Mouse (Mus musculus): ENCODE results near the gene Map2k4. TPM values are rescaled to one million over a fixed set of nuclear protein-coding genes. Genes with fewer than 3 reads are reported as not detected.

Gene Map2k4
- polyA plus RNA-seq, 1 experiment from 2014 or later = 50.9 TPM

- no peak overlapping the region for H3K9ac ChIP-seq (ENCODE audit: low read depth, low read length)
- ATAC-seq = peak; percentile 85
- H3K27ac ChIP-seq (ENCODE audit: low read length) = no peak overlapping the region
- no peaks in the 10 kb centered on the region; the same call in 1 of the 2 replicates for H3K36me3 ChIP-seq (ENCODE audit: control insufficient read depth, insufficient read depth, low read length)
- WGBS = 87% methylated on average over 6 of the region's 6 CpGs
- H3K4me2 ChIP-seq (ENCODE audit: low read depth, low read length) = no peak overlapping the region
- H3K27me3 ChIP-seq (replicated peaks; ENCODE audit: control insufficient read depth, insufficient read depth, low read length) = no peaks in the 10 kb centered on the region
- H3K4me3 ChIP-seq (ENCODE audit: low read length) = no peak overlapping the region
- H3K9me3 ChIP-seq (ENCODE audit: control insufficient read depth, low read length) = no peaks in the 10 kb centered on the region
- peaks cover 12% of the 10 kb centered on the region for H3K4me1 ChIP-seq (ENCODE audit: control insufficient read depth, insufficient read depth, low read length)
These were observed 58.4 kb downstream of the Map2k4 start for GRCm38 (mm10) chr11:65729623-65730217.

- Histone ChIP-seq H3K27me3 (replicated peaks; ENCODE audit: control insufficient read depth, insufficient read depth, low read length) (no peaks in the 10 kb centered on the region), H3K4me3 (ENCODE audit: low read length) (no peak overlapping the region), H3K36me3 (ENCODE audit: control insufficient read depth, insufficient read depth, low read length) (no peaks in the 10 kb centered on the region; the same call in 1 of the 2 replicates), H3K9ac (ENCODE audit: low read depth, low read length) (no peak overlapping the region), H3K9me3 (ENCODE audit: control insufficient read depth, low read length) (no peaks in the 10 kb centered on the region), H3K4me2 (ENCODE audit: low read depth, low read length) (no peak overlapping the region), H3K27ac (ENCODE audit: low read length) (no peak overlapping the region), H3K4me1 (ENCODE audit: control insufficient read depth, insufficient read depth, low read length) (peaks cover 12% of the 10 kb centered on the region)
- ATAC-seq = no peak
- 92% methylated on average over 4 of the region's 4 CpGs for WGBS
These were observed 59.2 kb downstream of the Map2k4 start for GRCm38 (mm10) chr11:65728906-65729305.

GRCm38 (mm10) chr11:65723715-65724114, 64.4 kb downstream of the Map2k4 start:
- no peaks in the 10 kb centered on the region for H3K27me3 ChIP-seq (replicated peaks; ENCODE audit: control insufficient read depth, insufficient read depth, low read length)
- no peak overlapping the region for H3K4me3 ChIP-seq (ENCODE audit: low read length)
- WGBS = 83% methylated on average over 2 of the region's 2 CpGs

DNA sequence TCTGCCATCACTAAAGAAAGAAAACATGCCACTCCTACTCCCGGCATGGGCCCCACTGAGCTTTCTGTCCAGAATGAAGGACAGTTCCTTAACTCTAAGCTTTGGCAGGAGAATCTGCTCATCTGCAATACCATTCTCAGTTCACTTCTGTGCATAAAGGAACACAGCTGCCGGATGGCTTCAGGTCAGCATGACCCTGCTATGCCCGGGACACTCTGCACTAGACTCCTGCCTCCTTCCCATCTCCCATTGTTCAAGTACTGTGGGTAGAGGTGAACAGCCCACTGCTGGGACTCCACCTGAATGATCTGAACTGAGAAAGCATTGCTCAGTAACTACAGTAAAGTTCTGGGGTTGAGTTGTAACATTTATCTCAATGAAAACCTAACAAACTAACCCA, 66.5 kb downstream of the Map2k4 start:
- Histone ChIP-seq H3K4me3 (ENCODE audit: low read length) (no peak overlapping the region), H3K36me3 (ENCODE audit: control insufficient read depth, insufficient read depth, low read length) (no peaks in the 10 kb centered on the region), H3K27ac (ENCODE audit: low read length) (no peak overlapping the region), H3K4me2 (ENCODE audit: low read depth, low read length) (no peak overlapping the region), H3K27me3 (replicated peaks; ENCODE audit: control insufficient read depth, insufficient read depth, low read length) (no peaks in the 10 kb centered on the region), H3K9ac (ENCODE audit: low read depth, low read length) (no peak overlapping the region), H3K9me3 (ENCODE audit: control insufficient read depth, low read length) (no peaks in the 10 kb centered on the region), H3K4me1 (ENCODE audit: control insufficient read depth, insufficient read depth, low read length) (peaks cover 4% of the 10 kb centered on the region; the same call in 1 of the 2 replicates)
- no peak for ATAC-seq
- 83% methylated on average over 3 of the region's 3 CpGs for WGBS

More at GRCm38 (mm10) chr11:65723715-65724114, 64.4 kb downstream of the Map2k4 start:
- Histone ChIP-seq H3K4me2 (ENCODE audit: low read depth, low read length) (no peak overlapping the region), H3K9ac (ENCODE audit: low read depth, low read length) (no peak overlapping the region), H3K36me3 (ENCODE audit: control insufficient read depth, insufficient read depth, low read length) (no peaks in the 10 kb centered on the region), H3K4me1 (ENCODE audit: control insufficient read depth, insufficient read depth, low read length) (peaks cover 4% of the 10 kb centered on the region; the same call in 1 of the 2 replicates), H3K27ac (ENCODE audit: low read length) (no peak overlapping the region), H3K9me3 (ENCODE audit: control insufficient read depth, low read length) (no peaks in the 10 kb centered on the region)
- no peak for ATAC-seq

DNA sequence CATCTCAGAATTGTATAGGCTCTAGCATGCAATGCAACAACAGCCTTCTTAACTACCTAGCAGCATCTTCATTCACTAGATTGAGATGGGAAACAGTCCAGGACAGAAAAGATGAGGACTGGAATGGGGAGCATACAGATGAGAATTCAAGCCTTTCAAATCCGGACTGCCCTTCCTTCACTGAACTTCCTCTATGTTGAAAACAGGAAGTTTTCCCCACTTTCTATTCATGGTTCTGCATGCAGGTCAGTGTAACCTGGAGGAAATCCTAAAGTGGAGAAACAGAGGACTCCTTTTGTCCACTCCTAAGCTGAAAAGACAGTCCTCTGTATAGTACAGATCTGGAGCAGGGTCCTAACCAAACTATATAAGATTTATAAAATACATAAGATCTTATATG, 68.1 kb downstream of the Map2k4 start:
- Histone ChIP-seq H3K9me3 (ENCODE audit: control insufficient read depth, low read length) (no peaks in the 10 kb centered on the region), H3K36me3 (ENCODE audit: control insufficient read depth, insufficient read depth, low read length) (no peaks in the 10 kb centered on the region), H3K4me1 (ENCODE audit: control insufficient read depth, insufficient read depth, low read length) (no peaks in the 10 kb centered on the region), H3K4me3 (ENCODE audit: low read length) (no peak overlapping the region), H3K4me2 (ENCODE audit: low read depth, low read length) (no peak overlapping the region), H3K27me3 (replicated peaks; ENCODE audit: control insufficient read depth, insufficient read depth, low read length) (no peaks in the 10 kb centered on the region), H3K27ac (ENCODE audit: low read length) (no peak overlapping the region), H3K9ac (ENCODE audit: low read depth, low read length) (no peak overlapping the region)
- no peak for ATAC-seq
- WGBS = 76% methylated on average over 1 of the region's 1 CpGs

DNA sequence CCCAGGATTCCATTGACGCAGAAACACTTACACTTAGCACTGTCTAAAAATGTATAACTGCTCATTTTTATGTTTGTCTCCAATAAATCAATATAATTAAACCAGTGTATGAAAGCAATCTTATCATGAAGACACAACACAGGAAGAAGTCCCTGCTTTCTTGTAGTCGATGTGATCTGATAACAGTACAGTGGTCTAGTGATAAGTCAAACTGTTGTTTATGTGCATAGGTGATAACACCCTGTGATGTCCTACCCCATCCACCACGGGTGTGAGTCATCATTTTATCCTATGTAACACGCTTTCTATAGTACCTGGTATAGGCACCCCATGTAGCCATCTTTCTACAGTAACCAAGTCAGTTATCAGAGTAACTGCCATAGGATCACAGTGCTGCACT, 74.3 kb downstream of the Map2k4 start:
- no peaks in the 10 kb centered on the region for H3K4me1 ChIP-seq (ENCODE audit: control insufficient read depth, insufficient read depth, low read length)
- no peaks in the 10 kb centered on the region for H3K9me3 ChIP-seq (ENCODE audit: control insufficient read depth, low read length)
- no peaks in the 10 kb centered on the region for H3K27me3 ChIP-seq (replicated peaks; ENCODE audit: control insufficient read depth, insufficient read depth, low read length)
- 79% methylated on average over 4 of the region's 4 CpGs for WGBS
- ATAC-seq = no peak
- no peak overlapping the region for H3K4me2 ChIP-seq (ENCODE audit: low read depth, low read length)
- no peak overlapping the region for H3K4me3 ChIP-seq (ENCODE audit: low read length)
- 0 out of 2 replicates have a peak, but pooled peaks cover 2% of the 10 kb centered on the region for H3K36me3 ChIP-seq (ENCODE audit: control insufficient read depth, insufficient read depth, low read length)
- H3K9ac ChIP-seq (ENCODE audit: low read depth, low read length) = no peak overlapping the region
- no peak overlapping the region for H3K27ac ChIP-seq (ENCODE audit: low read length)

- H3K36me3 ChIP-seq (ENCODE audit: control insufficient read depth, insufficient read depth, low read length) = 0 out of 2 replicates have a peak, but pooled peaks cover 2% of the 10 kb centered on the region
- WGBS = 82% methylated on average over 6 of the region's 6 CpGs
- H3K4me1 ChIP-seq (ENCODE audit: control insufficient read depth, insufficient read depth, low read length) = no peaks in the 10 kb centered on the region
- no peaks in the 10 kb centered on the region for H3K27me3 ChIP-seq (replicated peaks; ENCODE audit: control insufficient read depth, insufficient read depth, low read length)
- no peak overlapping the region for H3K4me2 ChIP-seq (ENCODE audit: low read depth, low read length)
- H3K27ac ChIP-seq (ENCODE audit: low read length) = no peak overlapping the region
- ATAC-seq = no peak
- H3K9me3 ChIP-seq (ENCODE audit: control insufficient read depth, low read length) = no peaks in the 10 kb centered on the region
- H3K4me3 ChIP-seq (ENCODE audit: low read length) = no peak overlapping the region
- H3K9ac ChIP-seq (ENCODE audit: low read depth, low read length) = no peak overlapping the region
These were observed 75.3 kb downstream of the Map2k4 start for GRCm38 (mm10) chr11:65712754-65713306.

- no peaks in the 10 kb centered on the region for H3K4me1 ChIP-seq (ENCODE audit: control insufficient read depth, insufficient read depth, low read length)
- no peak overlapping the region for H3K4me2 ChIP-seq (ENCODE audit: low read depth, low read length)
- H3K36me3 ChIP-seq (ENCODE audit: control insufficient read depth, insufficient read depth, low read length) = 0 out of 2 replicates have a peak, but pooled peaks cover 2% of the 10 kb centered on the region
- H3K27me3 ChIP-seq (replicated peaks; ENCODE audit: control insufficient read depth, insufficient read depth, low read length) = no peaks in the 10 kb centered on the region
- H3K27ac ChIP-seq (ENCODE audit: low read length) = no peak overlapping the region
- no peak overlapping the region for H3K9ac ChIP-seq (ENCODE audit: low read depth, low read length)
- no peak for ATAC-seq
- 96% methylated on average over 4 of the region's 4 CpGs for WGBS
- H3K9me3 ChIP-seq (ENCODE audit: control insufficient read depth, low read length) = no peaks in the 10 kb centered on the region
- H3K4me3 ChIP-seq (ENCODE audit: low read length) = no peak overlapping the region
These were observed 81.3 kb downstream of the Map2k4 start for GRCm38 (mm10) chr11:65706784-65707183.

DNA sequence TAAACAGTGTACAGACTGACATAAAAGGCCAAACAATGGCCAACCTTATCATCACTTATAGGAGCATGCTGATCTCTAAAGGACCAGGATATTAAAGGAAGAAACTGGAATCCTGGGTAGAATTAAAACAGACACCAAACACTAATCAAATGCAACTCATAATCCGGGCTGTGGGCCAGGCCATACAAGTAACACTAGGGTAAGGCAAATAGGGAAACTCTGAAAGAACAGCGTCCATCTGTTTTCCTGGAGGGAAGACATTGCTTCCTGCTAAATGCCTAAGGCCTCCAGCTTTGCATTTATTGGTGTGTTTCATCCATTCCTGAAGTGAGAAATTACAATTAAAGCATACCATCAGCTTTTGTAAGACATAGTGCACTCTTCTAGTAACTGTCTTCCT, 81.9 kb downstream of the Map2k4 start:
- ATAC-seq = no peak
- H3K4me3 ChIP-seq (ENCODE audit: low read length) = no peak overlapping the region

More for the DNA sequence above, 81.9 kb downstream of the Map2k4 start:
- Histone ChIP-seq H3K4me2 (ENCODE audit: low read depth, low read length) (no peak overlapping the region), H3K36me3 (ENCODE audit: control insufficient read depth, insufficient read depth, low read length) (0 out of 2 replicates have a peak, but pooled peaks cover 2% of the 10 kb centered on the region), H3K27ac (ENCODE audit: low read length) (no peak overlapping the region), H3K9me3 (ENCODE audit: control insufficient read depth, low read length) (no peaks in the 10 kb centered on the region), H3K4me1 (ENCODE audit: control insufficient read depth, insufficient read depth, low read length) (no peaks in the 10 kb centered on the region), H3K27me3 (replicated peaks; ENCODE audit: control insufficient read depth, insufficient read depth, low read length) (no peaks in the 10 kb centered on the region), H3K9ac (ENCODE audit: low read depth, low read length) (no peak overlapping the region)
- 81% methylated on average over 2 of the region's 2 CpGs for WGBS

Measured in intestine, embryonic 16.5 days (tissue).